Mouse (Mus musculus): Measurements from ENCODE around the gene Mcam.

GRCm38 (mm10) chr9:44107110-44107509 is 27.2 kb upstream of the Mcam start, which contains the start of gene C1qtnf5:
- TF ChIP-seq EP300 (IDR thresholded peaks at IDR 0.05; ENCODE audit: low read depth) = no peak
- TF ChIP-seq CTCF (IDR thresholded peaks at IDR 0.05; ENCODE audit: low read depth) = no peak

All from liver, embryonic 14.5 days (tissue).